Mouse (Mus musculus): ENCODE measurements around the gene Sptlc3.

- no peak for TF ChIP-seq POLR2A (IDR thresholded peaks at IDR 0.05; ENCODE audit: borderline replicate concordance, low read depth, low read length)
- no peak for TF ChIP-seq CTCF (IDR thresholded peaks at IDR 0.05; ENCODE audit: low read depth, low read length)
Measured at GRCm38 (mm10) chr2:139671838-139672237, 178.1 kb downstream of the Sptlc3 start.

Data from bone marrow macrophage, adult 2 months (primary cell).